In the genomic region with DNA sequence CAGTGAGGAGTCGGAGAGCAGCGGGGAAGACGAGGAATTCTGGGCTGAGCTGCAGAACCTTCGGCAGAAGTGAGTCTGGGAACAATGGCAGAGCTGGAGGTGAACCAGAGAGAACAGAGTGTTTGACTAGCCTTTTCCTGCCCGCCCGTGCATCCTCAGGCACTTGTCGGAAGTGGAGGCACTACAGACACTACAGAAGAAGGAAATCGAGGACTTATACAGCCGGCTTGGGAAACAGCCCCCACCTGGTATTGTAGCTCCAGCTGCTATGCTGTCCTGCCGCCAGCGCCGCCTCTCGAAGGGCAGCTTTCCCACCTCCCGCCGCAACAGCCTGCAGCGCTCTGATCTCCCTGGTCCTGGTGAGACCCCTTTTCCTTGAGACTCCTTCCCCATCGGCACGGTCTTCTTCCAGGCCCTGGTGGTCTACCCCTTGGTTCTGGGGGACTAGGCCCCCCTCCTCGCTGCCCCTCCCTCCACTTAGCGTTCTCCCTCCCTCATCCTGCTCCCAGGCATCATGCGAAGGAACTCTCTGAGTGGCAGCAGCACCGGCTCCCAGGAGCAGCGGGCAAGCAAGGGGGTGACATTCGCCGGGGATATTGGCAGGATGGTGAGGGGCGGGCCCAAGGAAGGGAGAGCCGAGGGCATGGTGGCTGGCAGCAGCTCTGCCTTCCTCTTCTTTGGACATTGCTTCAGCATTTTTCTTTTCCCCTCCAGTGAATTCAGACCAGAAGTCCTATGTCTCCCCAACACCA, we compare ENCODE assay signal across 8 mouse cellular contexts. TPM values are rescaled to one million over a fixed set of nuclear protein-coding genes. Genes with fewer than 3 reads are reported as not detected.
DNase-seq lines count a peak whose midpoint lies in the region; ATAC-seq and TF ChIP-seq lines count a peak whose summit lies in the region.

No protein-coding gene starts in this region.

- H3K9me3 ChIP-seq in heart, embryonic 12.5 days (replicated peaks) = no peaks in the 10 kb centered on the region
- H3K9me3 ChIP-seq in ES-Bruce4 (replicated peaks; ENCODE audit: control insufficient read depth, insufficient read depth, low read length, poor library complexity, severe bottlenecking) = no peaks in the 10 kb centered on the region
- H3K9me3 ChIP-seq in hindbrain, embryonic 10.5 days = no peaks in the 10 kb centered on the region

- H3K27me3 ChIP-seq in heart, embryonic 12.5 days (replicated peaks) = 0 out of 2 replicates have a peak, but pooled peaks cover 9% of the 10 kb centered on the region
- H3K27me3 ChIP-seq in ES-Bruce4 (ENCODE audit: control insufficient read depth, insufficient read depth, low read length, poor library complexity, severe bottlenecking) = no peaks in the 10 kb centered on the region
- H3K27me3 ChIP-seq in hindbrain, embryonic 10.5 days (ENCODE audit: insufficient read depth, poor library complexity, severe bottlenecking) = peaks cover 43% of the 10 kb centered on the region

- H3K9ac ChIP-seq in heart, embryonic 12.5 days = 0 out of 2 replicates have a peak overlapping the region, but pooled peaks have one; percentile 43
- peak overlapping the region; percentile 24 for H3K9ac ChIP-seq in ES-Bruce4 (ENCODE audit: low read depth, poor library complexity, severe bottlenecking)

- peaks cover 28% of the 10 kb centered on the region for H3K4me1 ChIP-seq in heart, embryonic 12.5 days (replicated peaks)
- no peaks in the 10 kb centered on the region for H3K4me1 ChIP-seq in ES-Bruce4 (ENCODE audit: control insufficient read depth, insufficient read depth, low read length)
- peaks cover 39% of the 10 kb centered on the region for H3K4me1 ChIP-seq in hindbrain, embryonic 10.5 days (replicated peaks)

- peaks cover 14% of the 10 kb centered on the region for H3K36me3 ChIP-seq in heart, embryonic 12.5 days
- H3K36me3 ChIP-seq in ES-Bruce4 (ENCODE audit: control insufficient read depth, insufficient read depth, low read length, poor library complexity, severe bottlenecking) = no peaks in the 10 kb centered on the region
- H3K36me3 ChIP-seq in hindbrain, embryonic 10.5 days = peaks cover 16% of the 10 kb centered on the region

- DNase-seq in heart, postnatal 36 days = no peak
- no peak for DNase-seq in hindbrain, embryonic 10.5 days (ENCODE audit: low spot score)
- DNase-seq in lung, postnatal 4 days = peak; percentile 22 to 56
- no peak for DNase-seq in left cerebral cortex, postnatal 14 days (ENCODE audit: low spot score in 2 of 2)
- DNase-seq in layer of hippocampus, postnatal 25 days (ENCODE audit: extremely low spot score in 1 of 2, low spot score in 1 of 2) = no peak
- no peak for DNase-seq in MN1 (ENCODE audit: low spot score)

- TF ChIP-seq CTCF in ES-Bruce4 (IDR thresholded peaks at IDR 0.05; ENCODE audit: low read depth, low read length) = no peak

- no peak for TF ChIP-seq POLR2A in ES-Bruce4 (IDR thresholded peaks at IDR 0.05; ENCODE audit: insufficient read depth, low read length)

- WGBS in heart, embryonic 12.5 days = 29% methylated on average over 27 of the region's 27 CpGs
- WGBS in hindbrain, embryonic 10.5 days = 24% methylated on average over 27 of the region's 27 CpGs

- TF ChIP-seq EP300 in ES-Bruce4 (IDR thresholded peaks at IDR 0.05; ENCODE audit: insufficient read depth, low read depth, low read length) = no peak

- ATAC-seq in heart, embryonic 12.5 days (ENCODE audit: insufficient number of reproducible peaks, low FRiP score) = no peak

- peak overlapping the region; percentile 10; the same call in 1 of the 2 replicates for H3K4me3 ChIP-seq in heart, embryonic 12.5 days
- H3K4me3 ChIP-seq in ES-Bruce4 (ENCODE audit: low read depth, low read length) = 0 out of 2 replicates have a peak overlapping the region, but pooled peaks have one; percentile 13
- peak overlapping the region; percentile 86 for H3K4me3 ChIP-seq in hindbrain, embryonic 10.5 days

- H3K4me2 ChIP-seq in heart, embryonic 12.5 days = peak overlapping the region; percentile 87

- intact Hi-C loops in heart, postnatal 36 days (cut with DNase I) = no loop called here
- intact Hi-C loops in left cerebral cortex, postnatal 14 days (cut with DNase I) = no loop called here

- H3K27ac ChIP-seq in heart, embryonic 12.5 days (ENCODE audit: poor library complexity, severe bottlenecking) = no peak overlapping the region
- H3K27ac ChIP-seq in ES-Bruce4 (ENCODE audit: insufficient read depth, low read length) = no peak overlapping the region
- H3K27ac ChIP-seq in hindbrain, embryonic 10.5 days = peak overlapping the region; percentile 42; the same call in 1 of the 2 replicates

RNA-seq across cellular contexts. Expression of gene Cntd1, which starts 2.3 kb away (rescaled TPM):
- 0.81 and 1.5 TPM in 2 replicates for polyA plus RNA-seq in heart, embryonic 12.5 days (2016; fragmentation: Nextera tagmentation; extraction: Ambion mirVana)
- under 1 TPM; 0.11 to 0.35 TPM for total RNA-seq in heart, postnatal 36 days (2021)
- 14.6 and 14.9 TPM in 2 replicates for polyA plus RNA-seq in ES-Bruce4 (2011; ENCODE audit: insufficient read depth, insufficient read length, low read depth, missing spikeins)
- 0.95 and 1.9 TPM in 2 replicates for polyA plus RNA-seq in hindbrain, embryonic 10.5 days (2016; fragmentation: Nextera tagmentation; extraction: Ambion mirVana)
- total RNA-seq in left cerebral cortex, postnatal 14 days (2021) = under 1 TPM; 0.27 to 0.59 TPM
- under 1 TPM; 0.25 to 0.35 TPM for total RNA-seq in layer of hippocampus, postnatal 25 days (2021)

RNA-seq across cellular contexts. Expression of gene Coa3, which starts 2.4 kb away (rescaled TPM):
- 165 and 171 TPM in 2 replicates for polyA plus RNA-seq in heart, embryonic 12.5 days (2016; fragmentation: Nextera tagmentation; extraction: Ambion mirVana)
- 10 to 100 TPM; 90.1 to 92.7 TPM for total RNA-seq in heart, postnatal 36 days (2021)
- 44.8 and 53.0 TPM in 2 replicates for polyA plus RNA-seq in ES-Bruce4 (2011; ENCODE audit: insufficient read depth, insufficient read length, low read depth, missing spikeins)
- 227 and 244 TPM in 2 replicates for polyA plus RNA-seq in hindbrain, embryonic 10.5 days (2016; fragmentation: Nextera tagmentation; extraction: Ambion mirVana)
- 100 to 1,000 TPM in 1 of 2 experiments, 10 to 100 TPM in 1; 97.6 to 101 TPM for total RNA-seq in left cerebral cortex, postnatal 14 days (2021)
- total RNA-seq in layer of hippocampus, postnatal 25 days (2021) = 100 to 1,000 TPM in 1 of 2 experiments, 10 to 100 TPM in 1; 87.2 to 117 TPM

RNA-seq across cellular contexts. Expression of gene Wnk4, which starts 16.1 kb away (rescaled TPM):
- 14.0 TPM in 2 replicates for polyA plus RNA-seq in heart, embryonic 12.5 days (2016; fragmentation: Nextera tagmentation; extraction: Ambion mirVana)
- total RNA-seq in heart, postnatal 36 days (2021) = 10 to 100 TPM; 18.5 to 19.8 TPM
- polyA plus RNA-seq in ES-Bruce4 (2011; ENCODE audit: insufficient read depth, insufficient read length, low read depth, missing spikeins) = 0.85 and 0.96 TPM in 2 replicates
- 6.7 and 7.6 TPM in 2 replicates for polyA plus RNA-seq in hindbrain, embryonic 10.5 days (2016; fragmentation: Nextera tagmentation; extraction: Ambion mirVana)
- total RNA-seq in left cerebral cortex, postnatal 14 days (2021) = 1 to 10 TPM; 4.7 to 5.7 TPM
- total RNA-seq in layer of hippocampus, postnatal 25 days (2021) = 1 to 10 TPM; 6.2 to 7.7 TPM

RNA-seq across cellular contexts. Expression of gene Vps25, which starts 23.0 kb away (rescaled TPM):
- 98.8 and 101 TPM in 2 replicates for polyA plus RNA-seq in heart, embryonic 12.5 days (2016; fragmentation: Nextera tagmentation; extraction: Ambion mirVana)
- 10 to 100 TPM; 84.6 to 95.8 TPM for total RNA-seq in heart, postnatal 36 days (2021)
- polyA plus RNA-seq in ES-Bruce4 (2011; ENCODE audit: insufficient read depth, insufficient read length, low read depth, missing spikeins) = 135 and 143 TPM in 2 replicates
- 135 TPM in 2 replicates for polyA plus RNA-seq in hindbrain, embryonic 10.5 days (2016; fragmentation: Nextera tagmentation; extraction: Ambion mirVana)
- 10 to 100 TPM; 74.6 to 86.7 TPM for total RNA-seq in left cerebral cortex, postnatal 14 days (2021)
- 10 to 100 TPM; 70.0 to 75.2 TPM for total RNA-seq in layer of hippocampus, postnatal 25 days (2021)

RNA-seq across cellular contexts. Expression of gene Becn1, which starts 25.6 kb away (rescaled TPM):
- polyA plus RNA-seq in heart, embryonic 12.5 days (2016; fragmentation: Nextera tagmentation; extraction: Ambion mirVana) = 141 TPM in 2 replicates
- total RNA-seq in heart, postnatal 36 days (2021) = 10 to 100 TPM; 88.6 to 98.7 TPM
- 48.2 and 53.0 TPM in 2 replicates for polyA plus RNA-seq in ES-Bruce4 (2011; ENCODE audit: insufficient read depth, insufficient read length, low read depth, missing spikeins)
- 153 and 166 TPM in 2 replicates for polyA plus RNA-seq in hindbrain, embryonic 10.5 days (2016; fragmentation: Nextera tagmentation; extraction: Ambion mirVana)
- 100 to 1,000 TPM; 198 to 207 TPM for total RNA-seq in left cerebral cortex, postnatal 14 days (2021)
- total RNA-seq in layer of hippocampus, postnatal 25 days (2021) = 100 to 1,000 TPM; 204 to 230 TPM

Comparison
In these comparisons a context has a peak if more than half of its experiments do, and no peak if none do; other contexts are left out.
1. H3K4me3 ChIP-seq: peak in every context shown above with its lines; median percentile 86 in hindbrain, embryonic 10.5 days; 13 in ES-Bruce4; 10 in heart, embryonic 12.5 days.
2. DNase-seq: peak in lung, postnatal 4 days (2 of 2); none in heart, postnatal 36 days (0 of 2), hindbrain, embryonic 10.5 days (single experiment), left cerebral cortex, postnatal 14 days (0 of 2), layer of hippocampus, postnatal 25 days (0 of 2) and MN1 (single experiment).